Mouse (Mus musculus): ENCODE data around the gene Atp13a2.

The Atp13a2 gene

GRCm38 (mm10) chr4:140962207-140962909, 24.3 kb upstream of the Atp13a2 start:
- DNase-seq: no peak

DNA sequence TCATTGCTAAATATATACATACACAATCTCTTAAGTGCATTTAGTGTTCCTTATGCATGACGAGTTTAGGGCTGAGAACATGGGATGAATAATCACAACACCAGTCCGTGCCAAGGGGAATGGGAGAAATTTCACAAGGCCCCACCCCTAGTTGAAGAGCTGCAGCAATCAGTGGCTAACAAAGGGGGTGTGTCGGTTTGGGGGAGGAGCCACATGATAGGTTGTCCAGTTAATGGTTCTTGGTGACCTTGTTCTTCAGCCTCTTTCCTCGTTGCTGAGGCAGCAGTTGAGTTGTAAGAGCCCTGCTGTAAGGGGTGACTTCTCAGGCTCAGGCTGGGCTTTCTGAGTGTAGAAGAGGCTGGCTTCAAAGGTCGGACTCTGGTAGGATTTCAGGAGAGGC, 23.7 kb upstream of the Atp13a2 start:
- DNase-seq: peak; percentile 86

- DNase-seq: no peak
Measured at GRCm38 (mm10) chr4:140963941-140964597, 22.6 kb upstream of the Atp13a2 start.

- peak; percentile 91 for DNase-seq
Measured at GRCm38 (mm10) chr4:140964620-140965019, 22.1 kb upstream of the Atp13a2 start.

DNA sequence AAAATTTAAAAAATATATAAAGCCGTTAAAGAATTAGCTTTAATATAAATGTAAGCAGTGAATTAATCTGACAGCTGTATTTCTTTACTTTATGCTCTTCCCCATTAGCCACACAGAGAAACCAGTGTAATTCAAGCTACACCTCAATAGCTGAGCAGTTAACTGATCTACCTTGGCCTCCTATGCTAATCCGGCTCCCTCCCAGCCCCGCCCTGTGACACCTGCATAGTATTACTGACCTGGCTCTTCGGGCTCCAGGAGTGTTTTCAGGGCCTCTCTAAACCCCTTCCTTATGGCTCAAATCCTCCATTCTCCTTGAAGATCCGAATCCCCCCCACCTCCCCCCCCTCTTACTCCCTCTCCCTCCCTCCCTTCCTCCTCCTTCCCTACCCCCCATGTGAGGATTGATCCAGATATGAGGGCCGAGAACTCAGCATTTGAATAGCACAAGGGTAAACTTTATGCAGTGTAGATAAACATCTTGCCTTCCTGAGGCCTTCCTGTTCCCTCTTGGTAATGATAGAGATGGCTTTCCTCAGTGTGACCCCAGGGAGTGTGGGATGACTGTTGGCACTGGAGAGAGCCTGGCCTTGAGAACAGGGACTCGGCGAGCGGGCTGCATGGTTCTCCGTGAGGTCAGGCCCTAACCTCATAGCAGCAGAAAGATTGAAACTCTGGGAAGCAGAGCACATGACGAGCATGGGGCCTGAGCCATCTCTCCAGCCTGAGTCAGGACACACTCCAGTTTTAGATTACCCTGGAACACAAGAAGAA, 19.1 kb upstream of the Atp13a2 start:
- DNase-seq: peak; percentile 62

DNA sequence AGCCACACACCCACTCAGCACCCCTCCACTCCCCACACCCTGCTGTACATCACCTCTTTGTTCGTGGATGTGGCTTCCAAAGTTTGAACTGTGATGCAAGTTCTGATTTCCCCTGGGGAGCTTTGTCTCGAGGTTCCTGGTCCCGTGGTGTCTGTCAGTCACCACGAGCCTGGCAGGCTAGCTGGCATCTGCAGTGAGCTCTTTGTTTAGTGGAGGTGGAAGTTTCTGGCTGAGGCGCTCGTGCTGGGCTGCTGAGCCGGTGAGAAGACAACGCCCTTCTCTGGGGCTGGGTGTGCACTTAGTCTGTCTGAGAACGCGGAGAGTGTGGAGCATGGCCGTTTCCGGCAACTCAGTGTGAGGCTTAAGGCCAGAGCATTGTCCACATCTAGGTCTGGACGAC, 15.0 kb upstream of the Atp13a2 start:
- no peak for DNase-seq

- DNase-seq: no peak
Measured at GRCm38 (mm10) chr4:140974408-140974807, 12.3 kb upstream of the Atp13a2 start.

DNA sequence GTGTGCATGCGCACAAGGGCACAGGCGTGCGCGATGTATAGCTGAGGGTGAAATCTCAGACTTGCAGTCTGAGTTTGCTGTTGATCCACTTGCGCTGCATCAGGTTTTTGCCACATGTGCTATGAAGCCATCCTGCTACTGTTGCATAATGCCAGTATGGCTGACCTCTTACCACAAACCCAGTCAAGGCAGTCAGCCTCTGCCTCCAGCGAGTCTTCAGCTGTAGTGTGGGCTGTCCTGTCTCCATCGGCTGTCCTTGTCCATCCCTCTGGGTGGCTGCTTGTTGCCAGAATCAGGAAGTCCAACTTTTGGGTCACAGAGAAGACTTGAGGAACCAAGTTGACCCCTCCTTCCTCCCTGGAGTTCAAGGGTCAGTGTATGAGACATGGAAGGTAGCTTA, 11.3 kb upstream of the Atp13a2 start:
- DNase-seq: peak; percentile 61

GRCm38 (mm10) chr4:140977278-140977677, 9.4 kb upstream of the Atp13a2 start:
- DNase-seq: no peak

- DNase-seq: peak; percentile 59
Measured at GRCm38 (mm10) chr4:140977886-140978692, 8.6 kb upstream of the Atp13a2 start.

GRCm38 (mm10) chr4:140981605-140982004, 5.1 kb upstream of the Atp13a2 start:
- DNase-seq: no peak

- DNase-seq: peak; percentile 55
Measured at GRCm38 (mm10) chr4:140982808-140983207, 3.9 kb upstream of the Atp13a2 start.

GRCm38 (mm10) chr4:140983442-140983841, 3.2 kb upstream of the Atp13a2 start:
- DNase-seq: peak; percentile 85

- no peak for DNase-seq
Measured at GRCm38 (mm10) chr4:140984544-140984943, 2.1 kb upstream of the Atp13a2 start.

- no peak for DNase-seq
Measured at GRCm38 (mm10) chr4:140986024-140986710, 506 bp upstream of the Atp13a2 start.

DNA sequence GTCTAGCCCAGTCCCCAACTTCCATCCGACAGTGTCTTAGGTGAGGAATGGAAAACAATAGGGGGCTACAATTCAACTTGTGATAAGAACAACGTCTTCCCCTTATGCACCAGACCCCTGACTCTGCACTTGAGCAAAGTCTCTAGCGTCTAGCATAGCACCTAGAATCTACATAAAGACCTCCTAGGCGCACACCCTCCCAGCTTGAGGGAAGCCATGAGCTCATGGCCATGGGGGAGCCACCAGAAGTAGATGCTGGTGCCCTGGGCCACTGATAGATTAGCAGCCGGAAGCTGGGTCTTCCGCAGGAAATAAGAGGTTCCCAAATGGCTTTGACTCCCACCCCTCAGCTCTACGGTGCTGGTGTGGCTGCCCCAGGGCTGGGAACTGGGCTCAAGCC, 803 bp downstream of the Atp13a2 start:
- peak; percentile 53 for DNase-seq

- DNase-seq: peak; percentile 75
Measured at GRCm38 (mm10) chr4:140988706-140989290, 2.1 kb downstream of the Atp13a2 start.

GRCm38 (mm10) chr4:140989447-140989846, 2.8 kb downstream of the Atp13a2 start:
- DNase-seq: peak; percentile 54

- no peak for DNase-seq
Measured at GRCm38 (mm10) chr4:140992215-140992614, 5.5 kb downstream of the Atp13a2 start.

GRCm38 (mm10) chr4:140993846-140994245, 7.2 kb downstream of the Atp13a2 start:
- no peak for DNase-seq

GRCm38 (mm10) chr4:140995811-140996210, 9.1 kb downstream of the Atp13a2 start:
- peak; percentile 56 for DNase-seq

DNA sequence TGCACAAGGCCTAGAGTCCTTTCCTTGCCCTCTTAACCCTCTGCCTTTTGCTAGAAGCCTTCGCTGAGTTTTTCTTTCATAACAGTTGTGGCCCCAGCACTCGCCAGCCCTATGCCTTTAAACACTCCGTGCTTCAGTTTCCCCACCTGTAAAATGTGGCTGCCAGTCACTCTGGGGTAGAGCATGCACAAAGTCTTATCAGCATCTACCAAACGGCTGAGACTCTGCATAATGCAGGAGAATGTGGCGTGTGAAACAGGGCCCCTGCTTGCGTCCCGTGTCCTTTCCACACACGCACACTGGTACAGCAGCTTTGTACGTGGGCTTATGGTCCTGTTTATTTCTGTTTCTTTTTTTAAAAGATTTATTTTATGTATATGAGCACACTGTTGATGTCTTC, 10.1 kb downstream of the Atp13a2 start:
- DNase-seq: no peak

All from lung, postnatal 36 days (tissue).